Mouse (Mus musculus) megakaryocyte-erythroid progenitor cell, adult 5 weeks (primary cell): ENCODE measurements around the gene Usp35. TPM values are rescaled to one million over a fixed set of nuclear protein-coding genes. Genes with fewer than 3 reads are reported as not detected.

ENCODE experiments used
- polyA plus RNA-seq: library from polyadenylated mRNA; stranded (reverse); fragments of >175 nt; gene quantifications from 2 replicates; pipeline ENCODE4 v1.2.3, GENCODE M21; 2012

Usp35 gene
- 0.41 and 0.48 TPM in 2 replicates for polyA plus RNA-seq

DNA sequence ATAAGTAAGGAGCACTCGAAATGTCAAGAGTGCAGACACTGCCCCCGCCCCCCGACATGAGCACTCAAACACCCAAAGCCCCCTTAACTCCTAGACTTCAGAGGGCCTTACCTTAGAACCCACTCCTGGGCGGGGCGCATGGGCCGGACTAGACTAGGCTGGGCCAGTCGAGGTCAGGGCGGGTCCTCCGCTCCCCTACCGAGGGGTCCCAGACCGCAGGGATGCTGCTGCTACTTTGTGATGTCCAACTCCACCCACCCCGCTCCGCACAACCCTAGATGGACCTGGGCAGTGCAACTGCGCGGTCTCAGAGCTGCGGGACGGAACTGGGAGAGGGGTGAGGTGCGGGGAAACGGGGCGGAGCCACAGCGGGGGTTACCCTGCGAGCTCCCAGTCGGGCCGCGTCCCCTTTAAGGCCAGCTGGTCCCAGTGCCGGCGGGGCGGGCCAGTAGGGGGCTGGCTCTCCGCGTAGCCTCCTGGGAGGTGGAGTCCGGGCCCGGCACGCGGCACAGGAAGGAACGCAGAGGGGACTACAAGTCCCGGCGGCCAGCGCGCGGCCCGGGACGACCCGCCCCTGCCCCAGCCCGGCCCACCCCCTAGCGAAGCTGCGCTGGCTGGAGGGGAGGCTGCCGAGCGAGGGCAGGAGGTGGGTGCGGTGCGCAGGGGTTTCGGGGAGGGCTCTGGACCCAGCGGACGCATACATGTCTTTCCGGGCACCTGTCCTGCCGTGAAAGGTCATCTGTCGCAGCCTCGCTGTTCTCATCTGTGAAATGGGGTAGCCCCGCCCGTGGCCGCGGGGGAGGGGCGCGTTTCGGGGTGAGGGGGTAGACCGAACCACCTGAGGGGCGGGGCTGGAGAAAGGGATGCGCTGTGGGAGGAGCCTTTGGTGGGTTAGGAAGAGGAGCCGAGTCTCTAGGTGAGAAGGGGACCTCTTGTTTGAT, at the start of gene Usp35, which contains the start of gene Kctd21:
Gene Usp35, minus strand, starts transcription at position 295 of the 941 bp plus-strand sequence.
Gene Kctd21, plus strand, starts transcription at position 602 of the 941 bp plus-strand sequence.

Other genes with a start within 250 kb of the Usp35 start
- gene Kctd21, start 307 bp upstream of the Usp35 start, polyA plus RNA-seq, result 0.15 and 0.49 TPM in 2 replicates
- gene Alg8, start 39.6 kb upstream of the Usp35 start, polyA plus RNA-seq, result 2.7 and 4.4 TPM in 2 replicates
- gene Ndufc2, start 68.0 kb upstream of the Usp35 start, polyA plus RNA-seq, result 483 and 494 TPM in 2 replicates
- not detected in 2 replicates for gene Thrsp, start 85.7 kb upstream of the Usp35 start, polyA plus RNA-seq
- gene Kctd14, start 119.3 kb upstream of the Usp35 start, polyA plus RNA-seq, result 2.9 and 5.6 TPM in 2 replicates
- 5.9 TPM in 2 replicates for gene Ints4, start 148.9 kb upstream of the Usp35 start, polyA plus RNA-seq
- gene Aamdc, start 247.5 kb upstream of the Usp35 start, polyA plus RNA-seq, result 6.8 and 8.5 TPM in 2 replicates
- gene Rsf1, start 247.9 kb upstream of the Usp35 start, polyA plus RNA-seq, result 7.5 and 13.2 TPM in 2 replicates